Mouse (Mus musculus) ES-E14 (cell line): ENCODE data around the gene Nab1.

ENCODE experiments used
- HCFC1 ChIP-seq: IDR thresholded peaks from 2 replicates; pipeline ENCODE4 v1.6.1; 2012; ENCODE audit warnings: low read length, inconsistent platforms, borderline replicate concordance; ENCODE audit not compliant: insufficient read depth
- MAFK ChIP-seq: IDR thresholded peaks from 2 replicates; pipeline ENCODE4 v1.6.1; 2014; ENCODE audit warnings: mild to moderate bottlenecking, low read depth, low read length, inconsistent platforms; ENCODE audit not compliant: insufficient read depth
- ZC3H11A ChIP-seq: IDR thresholded peaks from 2 replicates; pipeline ENCODE4 v1.6.1; 2012; ENCODE audit warnings: low read depth, mild to moderate bottlenecking, inconsistent platforms, low read length, borderline replicate concordance

DNA sequence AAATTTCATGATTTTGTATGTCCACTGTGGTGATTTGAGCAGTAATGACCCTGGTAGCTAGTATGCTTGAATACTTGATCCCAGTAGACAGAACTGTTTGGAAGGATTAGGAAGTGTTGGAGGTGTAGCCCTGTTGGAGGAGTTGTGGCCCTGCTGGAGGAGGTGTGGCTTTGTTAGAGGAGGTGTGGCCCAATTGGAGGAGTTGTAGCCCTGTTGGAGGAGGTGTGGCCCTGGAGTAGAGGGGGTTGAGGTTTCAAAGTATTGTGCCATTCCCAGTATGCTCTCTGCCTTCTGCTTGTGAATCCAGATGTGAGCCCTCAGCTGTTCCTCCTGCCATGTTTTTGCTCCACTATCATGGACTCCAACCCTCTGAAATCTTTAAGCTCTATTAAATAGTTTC lies 29.5 kb upstream of the Nab1 start:
- TF ChIP-seq MAFK (no peak), HCFC1 (no peak), ZC3H11A (no peak)
